Mouse (Mus musculus) heart, adult 2 months (tissue): ENCODE data around the gene Ccnq. TPM values are rescaled to one million over a fixed set of nuclear protein-coding genes. Genes with fewer than 3 reads are reported as not detected.

Source experiments
- DNase-seq, 2 experiments: peaks; one replicate each; pipeline ENCODE4 v3.0.0; 2021
- H3K27ac ChIP-seq: fragments of 200-600 bp; 2 replicates; pipeline ENCODE4 v1.8.1; 2022
- H3K27me3 ChIP-seq: fragments of 200-500 bp; 2 replicates; pipeline ENCODE4 v1.6.1; 2012; ENCODE audit warnings: mild to moderate bottlenecking, low read length, inconsistent platforms, mixed read lengths; ENCODE audit not compliant: control insufficient read depth, insufficient read depth
- H3K36me3 ChIP-seq: fragments of 200-500 bp; 2 replicates; pipeline ENCODE4 v1.6.1; 2012; ENCODE audit warnings: low read length, inconsistent platforms; ENCODE audit not compliant: control insufficient read depth, insufficient read depth
- H3K4me1 ChIP-seq: fragments of 200-500 bp; 2 replicates; pipeline ENCODE4 v1.6.1; 2011; ENCODE audit warnings: low read length; ENCODE audit not compliant: control insufficient read depth, insufficient read depth
- H3K4me3 ChIP-seq: fragments of 200-600 bp; 2 replicates; pipeline ENCODE4 v1.8.1; 2022
- H3K79me2 ChIP-seq: fragments of 200-500 bp; replicated peaks from 2 replicates; pipeline ENCODE4 v1.6.1; 2012; ENCODE audit warnings: mild to moderate bottlenecking, inconsistent platforms, low read length, moderate library complexity, mixed read lengths; ENCODE audit not compliant: control insufficient read depth, insufficient read depth
- H3K9ac ChIP-seq: fragments of 200-500 bp; 2 replicates; pipeline ENCODE4 v1.6.1; 2012; ENCODE audit warnings: low read depth, mild to moderate bottlenecking, control low read depth, inconsistent platforms, low read length, mixed read lengths
- CTCF ChIP-seq: fragments of 200-600 bp; IDR thresholded peaks from 2 replicates; pipeline ENCODE4 v1.8.1; 2022; ENCODE audit warnings: antibody characterized with exemption, mild to moderate bottlenecking, moderate library complexity
- EP300 ChIP-seq: fragments of 200-500 bp; IDR thresholded peaks from 2 replicates; pipeline ENCODE4 v1.6.1; 2011; ENCODE audit warnings: low read depth, low read length, control low read depth; ENCODE audit not compliant: insufficient read depth
- POLR2A ChIP-seq: fragments of 200-500 bp; IDR thresholded peaks from 2 replicates; pipeline ENCODE4 v1.6.1; 2011; ENCODE audit warnings: mild to moderate bottlenecking, low read depth, low read length, control low read depth; ENCODE audit not compliant: insufficient read depth
- WGBS: fragments of 180-500 bp; shearing (Covaris S2); methylation state at CpG from one replicate; pipeline ENCODE4 v1.1.7; 2018; 5-methylcytosine and 5-hydroxymethylcytosine counted together
- intact Hi-C: fragments of 180-260 bp; cut with DNase I; formaldehyde crosslinking; loops from one replicate; pipeline ENCODE4 v1.15.1; 2025
- microRNA-seq, 2 experiments: library from miRNA; unstranded; fragments of <30 nt; microRNA quantifications; one replicate each; pipeline ENCODE4 v1.2.0; 2021
- polyA plus RNA-seq: library from polyadenylated mRNA; depleted of rRNA; stranded (reverse); fragments of >200 nt; gene quantifications from 2 replicates; pipeline ENCODE4 v1.2.3, GENCODE M21; 2012; rRNA removed
- total RNA-seq, 2 experiments: library from RNA; stranded (reverse); gene quantifications; 2 replicates each; pipeline ENCODE4 v1.2.3; 2021

Gene Ccnq
- total and polyA plus RNA-seq, 3 experiments: 18.4 to 42.4 (median 19.0) TPM

GRCm38 (mm10) chr11:78702319-78702718, 49.2 kb downstream of the Ccnq start:
- intact Hi-C loops: no loop called here
- Histone ChIP-seq H3K27me3 (no peaks in the 10 kb centered on the region), H3K36me3 (no peaks in the 10 kb centered on the region), H3K4me1 (no peaks in the 10 kb centered on the region), H3K9ac (no peak overlapping the region), H3K27ac (no peak overlapping the region), H3K4me3 (no peak overlapping the region), H3K79me2 (no peaks in the 10 kb centered on the region)
- 24% methylated on average over 3 of the region's 3 CpGs for WGBS
- no peak for DNase-seq
- TF ChIP-seq POLR2A (no peak), EP300 (no peak), CTCF (no peak)

Small RNA genes within 50 kb of the gene (microRNA-seq; reads per million reads assigned to microRNA genes)
- gene Gm23840: 0 reads per million in 2 experiments

Other genes starting within 250 kb of the Ccnq start
- not detected for gene Sebox, start 248.3 kb downstream of the Ccnq start, total RNA-seq
- 0.20 TPM in 1 of 2 replicates, not detected in the other for gene Sebox, start 248.3 kb downstream of the Ccnq start, polyA plus RNA-seq
- gene Tmem199, start 239.6 kb downstream of the Ccnq start, total RNA-seq: 10 to 100 TPM; 11.3 to 11.5 TPM
- gene Tmem199, start 239.6 kb downstream of the Ccnq start, polyA plus RNA-seq: 7.9 and 14.0 TPM in 2 replicates
- 100 to 1,000 TPM; 127 to 140 TPM for gene Poldip2, start 239.5 kb downstream of the Ccnq start, total RNA-seq
- 102 and 151 TPM in 2 replicates for gene Poldip2, start 239.5 kb downstream of the Ccnq start, polyA plus RNA-seq
- gene Tnfaip1, start 215.4 kb downstream of the Ccnq start, total RNA-seq: 10 to 100 TPM; 38.2 to 40.1 TPM
- 36.0 and 51.1 TPM in 2 replicates for gene Tnfaip1, start 215.4 kb downstream of the Ccnq start, polyA plus RNA-seq
- 10 to 100 TPM; 37.6 to 40.6 TPM for gene Ift20, start 215.4 kb downstream of the Ccnq start, total RNA-seq
- 34.6 and 39.4 TPM in 2 replicates for gene Ift20, start 215.4 kb downstream of the Ccnq start, polyA plus RNA-seq
- gene Tmem97, start 201.0 kb downstream of the Ccnq start, total RNA-seq: 1 to 10 TPM; 5.2 to 6.1 TPM
- gene Tmem97, start 201.0 kb downstream of the Ccnq start, polyA plus RNA-seq: 6.4 and 6.8 TPM in 2 replicates
- gene Nlk, start 54.4 kb downstream of the Ccnq start, total RNA-seq: 10 to 100 TPM; 13.0 to 14.9 TPM
- 10.7 and 15.1 TPM in 2 replicates for gene Nlk, start 54.4 kb downstream of the Ccnq start, polyA plus RNA-seq
- 10 to 100 TPM; 35.4 to 37.1 TPM for gene Lyrm9, start 74.9 kb upstream of the Ccnq start, total RNA-seq
- gene Lyrm9, start 74.9 kb upstream of the Ccnq start, polyA plus RNA-seq: 40.4 and 45.3 TPM in 2 replicates
- gene Nos2, start 169.1 kb upstream of the Ccnq start, total RNA-seq: 1 to 10 TPM; 5.0 to 5.7 TPM
- 8.3 TPM in 2 replicates for gene Nos2, start 169.1 kb upstream of the Ccnq start, polyA plus RNA-seq
- 10 to 100 TPM; 20.7 to 23.1 TPM for gene Lgals9, start 233.2 kb upstream of the Ccnq start, total RNA-seq
- 49.5 and 93.4 TPM in 2 replicates for gene Lgals9, start 233.2 kb upstream of the Ccnq start, polyA plus RNA-seq